Mouse (Mus musculus) cerebellum, adult 2 months (tissue): Measurements from ENCODE around the gene Bcat1. TPM values are rescaled to one million over a fixed set of nuclear protein-coding genes. Genes with fewer than 3 reads are reported as not detected.
A peak's percentile ranks its signal among the peaks of the same experiment; 100 is the strongest.

ENCODE experiments used
- DNase-seq, 2 experiments: peaks; one replicate each; pipeline ENCODE4 v3.0.0; 2021
- H3K27ac ChIP-seq: fragments of 200-500 bp; 2 replicates; pipeline ENCODE4 v1.5.1; 2012; ENCODE audit warnings: low read length, control low read depth, inconsistent platforms; ENCODE audit not compliant: insufficient read depth
- H3K27me3 ChIP-seq: fragments of 200-500 bp; 2 replicates; pipeline ENCODE4 v1.6.1; 2012; ENCODE audit warnings: inconsistent platforms, mild to moderate bottlenecking, low read length, moderate library complexity; ENCODE audit not compliant: control insufficient read depth, insufficient read depth
- H3K4me1 ChIP-seq: fragments of 200-500 bp; 2 replicates; pipeline ENCODE4 v1.6.1; 2011; ENCODE audit warnings: low read length; ENCODE audit not compliant: control insufficient read depth, insufficient read depth
- H3K4me3 ChIP-seq: fragments of 200-500 bp; replicated peaks from 2 replicates; pipeline ENCODE3; 2011; ENCODE audit warnings: mild to moderate bottlenecking, low read depth, low read length, control low read depth; ENCODE audit not compliant: insufficient read depth
- CTCF ChIP-seq: fragments of 200-500 bp; IDR thresholded peaks from 2 replicates; pipeline ENCODE4 v1.5.1; 2011; ENCODE audit warnings: low read depth, mild to moderate bottlenecking, control low read depth, low read length, moderate library complexity, borderline replicate concordance; ENCODE audit not compliant: insufficient read depth
- POLR2A ChIP-seq: fragments of 200-500 bp; IDR thresholded peaks from 2 replicates; pipeline ENCODE4 v1.6.1; 2011; ENCODE audit warnings: low read length, control low read depth, borderline replicate concordance; ENCODE audit not compliant: insufficient read depth
- WGBS: fragments of 180-500 bp; shearing (Covaris S2); methylation state at CpG from one replicate; pipeline ENCODE4 v1.1.7; 2018; 5-methylcytosine and 5-hydroxymethylcytosine counted together
- polyA plus RNA-seq: library from polyadenylated mRNA; depleted of rRNA; stranded (reverse); fragments of >200 nt; gene quantifications from 2 replicates; pipeline ENCODE4 v1.2.3, GENCODE M21; 2012

The Bcat1 gene
- polyA plus RNA-seq, 1 experiment: 53.7 TPM

GRCm38 (mm10) chr6:145022966-145023725, 52.8 kb downstream of the Bcat1 start:
- H3K27me3 ChIP-seq: no peaks in the 10 kb centered on the region
- DNase-seq: no peak
- H3K4me1 ChIP-seq: peaks cover 2% of the 10 kb centered on the region
- no peak overlapping the region for H3K4me3 ChIP-seq
- TF ChIP-seq CTCF (peak; percentile 53; the same call in 1 of the 2 replicates), POLR2A (no peak)
- WGBS: 80% methylated on average over 14 of the region's 14 CpGs
- H3K27ac ChIP-seq: no peak overlapping the region

- TF ChIP-seq CTCF (no peak), POLR2A (no peak)
- 57% methylated on average over 5 of the region's 5 CpGs for WGBS
- no peak for DNase-seq
- no peak overlapping the region for H3K27ac ChIP-seq
- peaks cover 10% of the 10 kb centered on the region for H3K4me1 ChIP-seq
- no peaks in the 10 kb centered on the region for H3K27me3 ChIP-seq
- no peak overlapping the region for H3K4me3 ChIP-seq
Observed at GRCm38 (mm10) chr6:145022349-145022748, 53.6 kb downstream of the Bcat1 start.

- Histone ChIP-seq H3K27ac (no peak overlapping the region), H3K4me3 (no peak overlapping the region), H3K4me1 (peaks cover 14% of the 10 kb centered on the region), H3K27me3 (no peaks in the 10 kb centered on the region)
- no peak for DNase-seq
- WGBS: 83% methylated on average over 4 of the region's 4 CpGs
- TF ChIP-seq CTCF (no peak), POLR2A (no peak)
Observed at GRCm38 (mm10) chr6:145020553-145020952, 55.4 kb downstream of the Bcat1 start.

- TF ChIP-seq POLR2A (no peak), CTCF (no peak)
- peaks cover 14% of the 10 kb centered on the region for H3K4me1 ChIP-seq
- WGBS: 6% methylated on average over 5 of the region's 5 CpGs
- H3K27ac ChIP-seq: no peak overlapping the region
- no peaks in the 10 kb centered on the region for H3K27me3 ChIP-seq
- H3K4me3 ChIP-seq: no peak overlapping the region
- DNase-seq: peak; percentile 93 to 98
Observed at GRCm38 (mm10) chr6:145018295-145018694, 57.7 kb downstream of the Bcat1 start.

GRCm38 (mm10) chr6:145017508-145017907, 58.5 kb downstream of the Bcat1 start:
- whole genome bisulfite sequencing: 74% methylated on average over 4 of the region's 4 CpGs
- Histone ChIP-seq H3K27me3 (no peaks in the 10 kb centered on the region), H3K27ac (no peak overlapping the region), H3K4me3 (no peak overlapping the region), H3K4me1 (peaks cover 14% of the 10 kb centered on the region)
- TF ChIP-seq POLR2A: no peak
- TF ChIP-seq CTCF: no peak
- no peak for DNase-seq

- no peak overlapping the region for H3K27ac ChIP-seq
- no peak for TF ChIP-seq POLR2A
- TF ChIP-seq CTCF: no peak
- no peak overlapping the region for H3K4me3 ChIP-seq
- no peaks in the 10 kb centered on the region for H3K27me3 ChIP-seq
- peaks cover 14% of the 10 kb centered on the region for H3K4me1 ChIP-seq
- DNase-seq: no peak
- 96% methylated on average over 16 of the region's 16 CpGs for WGBS
Observed at GRCm38 (mm10) chr6:145016639-145017038, 59.3 kb downstream of the Bcat1 start.

GRCm38 (mm10) chr6:145014944-145015343, 61.0 kb downstream of the Bcat1 start:
- no peak for TF ChIP-seq CTCF
- no peak for TF ChIP-seq POLR2A
- no peak overlapping the region for H3K27ac ChIP-seq
- no peak for DNase-seq
- WGBS: 100% methylated on average over 2 of the region's 2 CpGs
- no peaks in the 10 kb centered on the region for H3K27me3 ChIP-seq
- peaks cover 14% of the 10 kb centered on the region for H3K4me1 ChIP-seq
- H3K4me3 ChIP-seq: no peak overlapping the region

GRCm38 (mm10) chr6:145012699-145013098, 63.3 kb downstream of the Bcat1 start:
- WGBS: 87% methylated on average over 8 of the region's 8 CpGs
- H3K4me3 ChIP-seq: no peak overlapping the region
- DNase-seq: no peak

More at GRCm38 (mm10) chr6:145012699-145013098, 63.3 kb downstream of the Bcat1 start:
- H3K4me1 ChIP-seq: peaks cover 8% of the 10 kb centered on the region
- no peaks in the 10 kb centered on the region for H3K27me3 ChIP-seq
- TF ChIP-seq POLR2A (no peak), CTCF (no peak)
- no peak overlapping the region for H3K27ac ChIP-seq
